Mouse (Mus musculus) forebrain, postnatal 0 days (tissue): ENCODE measurements around the gene Cass4. TPM values are rescaled to one million over a fixed set of nuclear protein-coding genes. Genes with fewer than 3 reads are reported as not detected.

Experiments used
- ATAC-seq: fragments of 200-750 bp; cut with Nextera tagmentation; 2 replicates; pipeline ENCODE4 v1.8.0; 2017; ENCODE audit warnings: mild to moderate bottlenecking, moderate library complexity
- DNase-seq: peaks from one replicate; pipeline ENCODE4 v3.0.0-alpha.2; 2015
- H3K27ac ChIP-seq: fragments of 300-500 bp; sonication (generic); 2 replicates; pipeline ENCODE4 v1.5.1; 2014; ENCODE audit warnings: low read depth, mild to moderate bottlenecking, antibody characterized with exemption, low read length, moderate library complexity, mixed read lengths
- H3K27me3 ChIP-seq: fragments of 300-500 bp; sonication (generic); 2 replicates; pipeline ENCODE4 v1.6.1; 2014; ENCODE audit warnings: mild to moderate bottlenecking, low read length, mixed read lengths; ENCODE audit not compliant: insufficient read depth
- H3K36me3 ChIP-seq: fragments of 300-500 bp; sonication (generic); 2 replicates; pipeline ENCODE4 v1.6.1; 2014; ENCODE audit warnings: mild to moderate bottlenecking, moderate library complexity; ENCODE audit not compliant: insufficient read depth
- H3K4me1 ChIP-seq: fragments of 300-500 bp; sonication (generic); 2 replicates; pipeline ENCODE4 v1.6.1; 2014; ENCODE audit warnings: antibody characterized with exemption; ENCODE audit not compliant: insufficient read depth
- H3K4me2 ChIP-seq: fragments of 300-500 bp; sonication (generic); 2 replicates; pipeline ENCODE4 v1.6.1; 2014; ENCODE audit warnings: low read depth, mild to moderate bottlenecking, moderate library complexity
- H3K4me3 ChIP-seq: fragments of 300-500 bp; sonication (generic); 2 replicates; pipeline ENCODE4 v1.5.1; 2014; ENCODE audit warnings: low read depth, low read length, mixed read lengths
- H3K9ac ChIP-seq: fragments of 300-500 bp; sonication (generic); 2 replicates; pipeline ENCODE4 v1.6.1; 2014; ENCODE audit warnings: mild to moderate bottlenecking
- H3K9me3 ChIP-seq: fragments of 300-500 bp; sonication (generic); 2 replicates; pipeline ENCODE4 v1.6.1; 2016; ENCODE audit warnings: low read length
- CTCF ChIP-seq: sonication (generic); IDR thresholded peaks from 2 replicates; pipeline ENCODE4 v1.5.1; 2016; ENCODE audit warnings: antibody characterized with exemption, control low read depth, low read depth
- WGBS: fragments of 180-500 bp; shearing (Covaris S2); extraction: QIAGEN DNeasy Blood & Tissue Kit; methylation state at CpG from one replicate; pipeline ENCODE4 v1.1.7; 2014; 5-methylcytosine and 5-hydroxymethylcytosine counted together
- polyA plus RNA-seq: library from polyadenylated mRNA; unstranded; fragments of >200 nt; fragmentation: Nextera tagmentation; extraction: Ambion mirVana; gene quantifications from 2 replicates; pipeline ENCODE4 v1.2.1, GENCODE M21; 2015
- total RNA-seq: library from RNA; depleted of rRNA; stranded (reverse); fragments of >200 nt; gene quantifications from 2 replicates; pipeline ENCODE4 v1.2.3, GENCODE M21; 2014

Gene Cass4
- total and polyA plus RNA-seq, 2 experiments from 2014 or later, result 0.12 to 0.24 TPM

DNA sequence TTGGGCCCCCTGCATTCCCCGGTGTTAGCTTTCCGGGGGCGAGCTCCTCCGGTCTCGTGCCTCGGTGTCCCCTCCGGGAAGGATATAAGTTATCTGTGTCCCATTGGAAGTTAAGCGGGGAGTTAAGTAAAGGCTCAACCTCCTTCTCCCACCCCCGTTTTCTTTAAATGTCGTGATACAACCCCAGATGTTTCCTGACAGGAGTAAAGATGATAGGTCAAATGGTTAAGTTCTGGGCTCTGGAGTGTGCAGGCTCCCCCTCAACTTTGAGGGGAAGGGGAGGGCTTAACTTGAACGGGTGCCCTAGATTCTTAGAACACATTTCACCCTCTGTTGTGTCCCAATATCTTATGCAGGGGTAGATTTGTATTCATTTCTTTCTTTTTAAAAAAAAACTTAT lies 22.3 kb upstream of the Cass4 start:
- peak overlapping the region; percentile 88 for H3K4me2 ChIP-seq
- DNase-seq (no peak), ATAC-seq (no peak)
- H3K4me1 ChIP-seq, result peaks cover 9% of the 10 kb centered on the region; the same call in 1 of the 2 replicates
- peak overlapping the region; percentile 87 for H3K9ac ChIP-seq
- H3K4me3 ChIP-seq, result peak overlapping the region; percentile 84
- TF ChIP-seq CTCF, result no peak
- under 1% methylated on average over 11 of the region's 11 CpGs for WGBS
- no peaks in the 10 kb centered on the region for H3K9me3 ChIP-seq
- H3K36me3 ChIP-seq, result peaks cover 29% of the 10 kb centered on the region
- H3K27me3 ChIP-seq, result no peaks in the 10 kb centered on the region
- H3K27ac ChIP-seq, result no peak overlapping the region

DNA sequence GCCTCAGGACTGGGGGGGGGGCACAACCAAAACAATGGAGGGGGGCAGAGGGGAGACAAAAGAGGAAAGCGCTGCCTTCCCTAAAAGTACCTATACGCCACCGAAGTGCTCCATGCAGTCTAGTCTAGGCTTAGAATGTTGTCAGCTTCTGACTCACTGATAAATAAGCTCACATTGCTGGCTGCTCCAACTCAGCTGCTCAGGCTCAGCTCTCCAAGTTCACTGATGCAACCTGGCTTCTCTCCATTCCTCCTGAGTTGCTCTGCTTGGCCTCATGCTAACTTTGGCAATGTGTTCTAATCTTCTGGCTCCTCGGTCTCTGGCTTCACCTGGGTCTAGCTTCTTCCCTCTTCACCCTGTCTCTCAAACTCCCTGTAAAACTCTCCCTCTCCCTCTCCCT lies 17.0 kb upstream of the Cass4 start:
- Histone ChIP-seq H3K9ac (no peak overlapping the region), H3K4me3 (no peak overlapping the region), H3K9me3 (no peaks in the 10 kb centered on the region), H3K36me3 (peaks cover 81% of the 10 kb centered on the region), H3K4me1 (peaks cover 7% of the 10 kb centered on the region; the same call in 1 of the 2 replicates), H3K27ac (no peak overlapping the region), H3K4me2 (no peak overlapping the region), H3K27me3 (no peaks in the 10 kb centered on the region)
- ATAC-seq (no peak), DNase-seq (no peak)
- TF ChIP-seq CTCF, result no peak
- WGBS, result 91% methylated on average over 4 of the region's 4 CpGs

DNA sequence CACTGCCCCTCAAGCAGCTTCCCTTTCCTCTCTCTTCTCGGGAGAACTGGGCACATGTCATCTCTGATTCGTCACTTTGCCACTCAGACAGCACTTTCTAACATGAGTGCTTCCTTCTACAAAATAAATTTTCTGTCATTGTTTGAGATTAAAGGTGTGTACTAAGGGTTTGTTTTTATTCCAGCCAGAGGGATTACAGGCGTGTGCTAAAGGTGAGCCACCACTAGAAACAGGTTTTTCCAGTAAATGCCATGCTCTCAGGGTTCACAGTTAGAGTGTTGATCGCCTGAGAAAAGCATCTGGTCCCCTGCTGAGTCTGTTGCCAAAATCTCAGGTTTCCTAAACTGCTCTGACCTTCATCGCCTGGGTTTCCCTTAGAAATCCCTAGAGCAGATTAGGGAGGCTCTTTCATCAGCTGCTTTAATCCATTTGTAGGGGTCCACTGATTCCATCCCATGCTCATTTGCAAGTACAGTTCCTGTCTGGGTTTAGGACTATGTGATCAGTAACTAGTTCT lies 16.5 kb upstream of the Cass4 start:
- TF ChIP-seq CTCF, result no peak
- no peak for ATAC-seq
- no peaks in the 10 kb centered on the region for H3K27me3 ChIP-seq
- H3K9me3 ChIP-seq, result no peaks in the 10 kb centered on the region
- H3K9ac ChIP-seq, result no peak overlapping the region
- H3K36me3 ChIP-seq, result peaks cover 86% of the 10 kb centered on the region
- no peak for DNase-seq
- no peak overlapping the region for H3K27ac ChIP-seq
- no peak overlapping the region for H3K4me2 ChIP-seq
- 0 out of 2 replicates have a peak, but pooled peaks cover 2% of the 10 kb centered on the region for H3K4me1 ChIP-seq
- WGBS, result 74% methylated on average over 5 of the region's 5 CpGs
- no peak overlapping the region for H3K4me3 ChIP-seq

- H3K9me3 ChIP-seq, result no peaks in the 10 kb centered on the region
- no peak overlapping the region for H3K9ac ChIP-seq
- no peak for DNase-seq
- 73% methylated on average over 7 of the region's 7 CpGs for WGBS
- TF ChIP-seq CTCF, result peak; percentile 64
- peaks cover 87% of the 10 kb centered on the region for H3K36me3 ChIP-seq
- H3K27me3 ChIP-seq, result no peaks in the 10 kb centered on the region
- no peak overlapping the region for H3K27ac ChIP-seq
- no peak overlapping the region for H3K4me2 ChIP-seq
- no peaks in the 10 kb centered on the region for H3K4me1 ChIP-seq
- no peak overlapping the region for H3K4me3 ChIP-seq
- ATAC-seq, result no peak
Observed at GRCm38 (mm10) chr2:172378332-172378731, 15.3 kb upstream of the Cass4 start.

DNA sequence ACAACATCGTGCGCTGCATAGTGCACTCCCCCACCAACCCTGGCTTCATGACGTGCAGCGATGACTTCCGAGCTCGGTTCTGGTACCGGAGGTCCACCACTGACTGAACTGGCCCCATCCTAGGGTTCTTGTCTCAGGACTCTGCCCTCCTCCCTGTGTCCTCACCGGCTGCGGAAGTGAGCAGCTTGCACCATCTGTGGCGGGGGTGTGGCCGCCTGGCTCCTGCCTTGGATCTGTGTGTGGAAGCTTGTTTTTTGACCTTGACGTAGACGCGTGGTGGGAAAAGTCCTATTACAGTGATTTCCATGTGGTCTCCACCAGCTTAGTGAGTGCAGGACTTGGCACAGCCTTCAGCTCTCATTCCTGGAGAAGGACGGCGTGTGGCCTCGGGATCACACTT lies 13.1 kb upstream of the Cass4 start:
- 95% methylated on average over 17 of the region's 17 CpGs for WGBS
- H3K4me3 ChIP-seq, result no peak overlapping the region
- DNase-seq, result no peak
- no peaks in the 10 kb centered on the region for H3K4me1 ChIP-seq
- peaks cover 70% of the 10 kb centered on the region for H3K36me3 ChIP-seq
- no peak for ATAC-seq
- no peaks in the 10 kb centered on the region for H3K27me3 ChIP-seq
- TF ChIP-seq CTCF, result no peak
- no peaks in the 10 kb centered on the region for H3K9me3 ChIP-seq
- no peak overlapping the region for H3K9ac ChIP-seq
- H3K4me2 ChIP-seq, result no peak overlapping the region
- no peak overlapping the region for H3K27ac ChIP-seq

GRCm38 (mm10) chr2:172381341-172381740 lies 12.3 kb upstream of the Cass4 start:
- Histone ChIP-seq H3K27me3 (no peaks in the 10 kb centered on the region), H3K9me3 (no peaks in the 10 kb centered on the region), H3K4me2 (no peak overlapping the region), H3K4me1 (no peaks in the 10 kb centered on the region), H3K4me3 (no peak overlapping the region), H3K27ac (no peak overlapping the region), H3K36me3 (peaks cover 61% of the 10 kb centered on the region), H3K9ac (no peak overlapping the region)
- ATAC-seq (no peak), DNase-seq (no peak)
- WGBS, result 92% methylated on average over 11 of the region's 11 CpGs
- no peak for TF ChIP-seq CTCF

- WGBS, result 86% methylated on average over 12 of the region's 12 CpGs
- no peak for TF ChIP-seq CTCF
- ATAC-seq, result no peak
Observed at GRCm38 (mm10) chr2:172381898-172382297, 11.7 kb upstream of the Cass4 start.

GRCm38 (mm10) chr2:172384715-172385114 lies 8.9 kb upstream of the Cass4 start:
- TF ChIP-seq CTCF, result no peak
- ATAC-seq, result no peak
- Histone ChIP-seq H3K27me3 (no peaks in the 10 kb centered on the region), H3K27ac (no peak overlapping the region), H3K9me3 (no peaks in the 10 kb centered on the region), H3K36me3 (peaks cover 29% of the 10 kb centered on the region), H3K4me2 (no peak overlapping the region), H3K4me1 (no peaks in the 10 kb centered on the region), H3K9ac (no peak overlapping the region), H3K4me3 (no peak overlapping the region)
- WGBS, result 93% methylated on average over 3 of the region's 3 CpGs
- no peak for DNase-seq

More at GRCm38 (mm10) chr2:172381898-172382297, 11.7 kb upstream of the Cass4 start:
- H3K36me3 ChIP-seq, result peaks cover 57% of the 10 kb centered on the region
- no peak overlapping the region for H3K27ac ChIP-seq
- no peaks in the 10 kb centered on the region for H3K4me1 ChIP-seq
- no peak overlapping the region for H3K9ac ChIP-seq
- H3K4me2 ChIP-seq, result no peak overlapping the region
- no peak overlapping the region for H3K4me3 ChIP-seq
- no peaks in the 10 kb centered on the region for H3K9me3 ChIP-seq
- no peak for DNase-seq
- H3K27me3 ChIP-seq, result no peaks in the 10 kb centered on the region
